Mouse (Mus musculus): ENCODE data around the gene Tcf20. TPM values are rescaled to one million over a fixed set of nuclear protein-coding genes. Genes with fewer than 3 reads are reported as not detected.

Gene Tcf20
- polyA plus RNA-seq, 1 experiment, result 38.4 TPM

DNA sequence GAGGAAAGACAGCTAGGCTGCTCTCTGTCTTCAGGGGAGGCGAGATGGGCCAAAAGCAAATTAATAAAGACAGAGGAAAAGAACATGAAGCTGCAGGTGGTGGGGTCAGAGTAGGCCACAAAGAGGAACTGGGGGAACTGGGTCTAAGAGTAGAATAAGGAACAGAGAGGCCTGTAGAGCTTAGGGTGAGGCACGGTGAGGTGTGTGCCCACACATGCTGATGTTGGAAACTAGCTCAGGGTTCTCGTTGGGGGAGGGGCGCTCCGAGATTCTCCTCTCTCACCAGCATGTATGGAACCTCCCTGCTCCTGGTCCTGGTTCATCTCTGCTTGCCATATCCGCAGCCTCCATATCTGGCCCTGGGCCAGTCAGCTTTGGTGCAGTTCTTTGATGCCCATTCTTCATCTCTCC lies 11.1 kb upstream of the Tcf20 start:
- Histone ChIP-seq H3K4me3 (ENCODE audit: insufficient read depth, low read length) (no peak overlapping the region), H3K4me1 (ENCODE audit: control insufficient read depth, insufficient read depth, low read length) (peaks cover 7% of the 10 kb centered on the region), H3K27ac (ENCODE audit: insufficient read depth, low read length) (no peak overlapping the region)
- TF ChIP-seq CTCF (IDR thresholded peaks at IDR 0.05; ENCODE audit: extremely low read depth, insufficient read depth, low read length), result no peak
- TF ChIP-seq POLR2A (IDR thresholded peaks at IDR 0.05; ENCODE audit: extremely low read depth, insufficient read depth, low read length), result no peak

DNA sequence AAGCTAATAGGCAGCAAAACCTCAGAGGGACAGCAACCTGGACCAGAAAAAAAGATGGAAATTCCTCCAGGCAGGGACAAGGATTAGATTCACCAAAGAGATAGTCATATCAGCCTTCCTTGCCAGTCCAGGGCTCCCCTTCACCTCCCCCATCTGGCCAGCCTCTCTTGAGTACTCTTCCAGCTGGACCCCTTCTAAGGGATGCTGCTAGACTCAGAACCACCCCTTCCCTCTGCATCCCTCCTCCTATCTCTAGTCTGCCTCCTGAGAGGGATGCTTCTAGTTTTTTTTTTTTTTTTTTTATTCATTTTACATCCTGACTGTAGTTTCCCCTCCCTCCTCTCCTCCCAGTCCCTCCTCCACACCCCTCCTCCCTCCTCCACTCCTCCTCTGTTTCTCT lies 8.8 kb upstream of the Tcf20 start:
- no peaks in the 10 kb centered on the region; the same call in 1 of the 2 replicates for H3K4me1 ChIP-seq (ENCODE audit: control insufficient read depth, insufficient read depth, low read length)
- H3K27ac ChIP-seq (ENCODE audit: insufficient read depth, low read length), result no peak overlapping the region
- no peak for TF ChIP-seq POLR2A (IDR thresholded peaks at IDR 0.05; ENCODE audit: extremely low read depth, insufficient read depth, low read length)
- H3K4me3 ChIP-seq (ENCODE audit: insufficient read depth, low read length), result no peak overlapping the region

DNA sequence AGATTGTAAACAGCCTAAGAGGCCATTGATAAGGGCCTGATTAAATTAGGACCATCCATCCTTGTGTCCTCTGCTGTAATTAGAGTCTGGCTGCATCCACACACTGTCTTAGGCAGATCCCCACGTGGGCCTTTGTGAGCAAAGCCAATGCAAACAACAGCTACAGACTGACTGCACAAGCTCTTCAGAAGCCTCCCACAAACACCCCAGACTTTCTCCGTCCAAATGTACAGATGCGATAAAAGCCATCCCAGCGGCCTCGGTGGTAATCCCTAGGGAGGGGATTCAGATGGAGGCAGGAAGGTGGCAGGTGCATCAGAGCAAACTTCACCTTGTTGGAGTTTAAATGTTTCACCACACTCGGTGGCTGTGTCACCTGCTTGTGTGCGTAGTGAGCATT lies 7.6 kb upstream of the Tcf20 start:
- Histone ChIP-seq H3K4me1 (ENCODE audit: control insufficient read depth, insufficient read depth, low read length) (no peaks in the 10 kb centered on the region; the same call in 1 of the 2 replicates), H3K27ac (ENCODE audit: insufficient read depth, low read length) (no peak overlapping the region), H3K4me3 (ENCODE audit: insufficient read depth, low read length) (no peak overlapping the region)
- no peak for TF ChIP-seq POLR2A (IDR thresholded peaks at IDR 0.05; ENCODE audit: extremely low read depth, insufficient read depth, low read length)
- no peak for TF ChIP-seq CTCF (IDR thresholded peaks at IDR 0.05; ENCODE audit: extremely low read depth, insufficient read depth, low read length)

DNA sequence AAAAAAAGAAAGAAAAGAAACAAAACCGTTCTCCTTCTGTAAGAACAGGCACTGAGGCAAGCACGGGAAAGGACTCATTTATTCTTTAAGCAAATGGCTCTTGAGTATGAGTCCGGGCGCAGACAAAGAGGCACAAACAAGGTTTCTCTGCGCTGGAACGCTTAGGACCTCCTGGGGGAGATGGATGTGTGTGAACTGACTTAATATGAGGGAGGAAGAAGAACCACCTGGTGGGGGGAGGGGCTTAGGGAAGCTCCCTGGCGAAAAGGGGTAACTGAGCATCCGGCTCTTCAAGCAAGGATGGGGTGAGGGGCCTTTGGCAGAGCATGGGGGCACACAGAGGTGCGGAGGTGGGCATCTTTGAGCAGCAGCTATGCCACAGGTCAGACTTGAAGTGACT lies 5.2 kb upstream of the Tcf20 start:
- Histone ChIP-seq H3K4me1 (ENCODE audit: control insufficient read depth, insufficient read depth, low read length) (no peaks in the 10 kb centered on the region; the same call in 1 of the 2 replicates), H3K27ac (ENCODE audit: insufficient read depth, low read length) (no peak overlapping the region), H3K4me3 (ENCODE audit: insufficient read depth, low read length) (no peak overlapping the region)
- TF ChIP-seq POLR2A (IDR thresholded peaks at IDR 0.05; ENCODE audit: extremely low read depth, insufficient read depth, low read length) (no peak), CTCF (IDR thresholded peaks at IDR 0.05; ENCODE audit: extremely low read depth, insufficient read depth, low read length) (no peak)

DNA sequence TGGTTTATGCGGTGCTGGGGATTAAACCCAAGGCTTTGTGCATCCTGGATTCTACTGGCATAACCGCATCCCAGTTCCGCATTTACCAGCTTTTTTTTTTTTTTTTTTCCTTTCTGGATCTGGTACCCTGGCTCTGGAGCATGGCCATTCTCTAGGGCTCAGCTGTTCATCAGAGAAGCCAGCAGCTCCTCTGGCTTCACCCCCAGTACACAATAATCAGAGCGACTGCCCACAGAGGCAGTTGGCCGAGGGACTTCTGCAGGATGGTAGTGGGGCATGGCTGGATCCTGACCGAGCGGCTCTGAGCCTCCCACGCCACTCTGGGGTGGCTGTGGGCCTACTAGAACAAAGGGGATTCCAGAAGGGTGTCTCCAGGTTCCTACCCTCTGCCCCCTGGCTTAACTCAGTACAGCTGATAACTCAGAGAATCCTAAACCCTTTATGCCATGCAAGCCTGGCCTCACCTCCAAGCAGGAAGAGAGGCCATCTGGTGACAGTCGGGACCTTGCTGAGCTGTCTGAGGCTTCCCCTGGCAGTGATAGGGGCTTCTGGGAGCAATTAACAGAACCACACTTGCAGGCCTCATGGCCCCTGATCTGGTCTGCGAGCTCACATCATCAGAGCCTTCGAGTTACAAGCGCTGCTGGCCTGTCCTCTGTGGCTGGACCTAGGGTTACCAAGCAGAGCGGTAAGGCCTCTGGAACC lies 4.6 kb upstream of the Tcf20 start:
- Histone ChIP-seq H3K27ac (ENCODE audit: insufficient read depth, low read length) (no peak overlapping the region), H3K4me3 (ENCODE audit: insufficient read depth, low read length) (no peak overlapping the region), H3K4me1 (ENCODE audit: control insufficient read depth, insufficient read depth, low read length) (no peaks in the 10 kb centered on the region; the same call in 1 of the 2 replicates)
- TF ChIP-seq POLR2A (IDR thresholded peaks at IDR 0.05; ENCODE audit: extremely low read depth, insufficient read depth, low read length) (no peak), CTCF (IDR thresholded peaks at IDR 0.05; ENCODE audit: extremely low read depth, insufficient read depth, low read length) (no peak)

DNA sequence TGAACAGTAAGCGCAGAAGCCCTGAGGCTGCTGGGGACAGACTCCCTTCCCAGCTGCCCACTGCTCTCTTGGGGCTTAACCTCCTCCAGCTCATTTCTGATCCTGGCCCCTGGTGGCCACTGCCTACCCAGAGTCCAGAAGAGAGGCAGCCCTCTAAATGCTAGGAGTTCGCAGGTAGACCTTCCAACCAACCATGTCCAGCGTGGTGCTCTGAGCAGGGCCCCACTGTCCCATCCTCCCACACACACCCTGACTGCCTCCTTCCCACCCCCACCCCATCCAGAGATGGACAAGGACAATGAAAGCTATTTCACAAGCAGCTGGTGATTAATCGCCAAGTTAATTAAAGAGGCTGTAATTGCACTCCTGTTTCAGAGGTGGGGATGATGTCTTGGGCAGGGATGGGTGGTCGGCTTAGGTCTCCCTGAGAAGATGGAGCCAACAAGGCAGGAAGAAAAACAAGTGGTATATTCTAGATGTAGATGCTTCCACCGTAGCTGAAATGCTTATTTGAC lies 1.6 kb upstream of the Tcf20 start:
- H3K4me3 ChIP-seq (ENCODE audit: insufficient read depth, low read length), result no peak overlapping the region
- no peak overlapping the region for H3K27ac ChIP-seq (ENCODE audit: insufficient read depth, low read length)
- no peaks in the 10 kb centered on the region; the same call in 1 of the 2 replicates for H3K4me1 ChIP-seq (ENCODE audit: control insufficient read depth, insufficient read depth, low read length)
- TF ChIP-seq CTCF (IDR thresholded peaks at IDR 0.05; ENCODE audit: extremely low read depth, insufficient read depth, low read length), result no peak
- TF ChIP-seq POLR2A (IDR thresholded peaks at IDR 0.05; ENCODE audit: extremely low read depth, insufficient read depth, low read length), result no peak

DNA sequence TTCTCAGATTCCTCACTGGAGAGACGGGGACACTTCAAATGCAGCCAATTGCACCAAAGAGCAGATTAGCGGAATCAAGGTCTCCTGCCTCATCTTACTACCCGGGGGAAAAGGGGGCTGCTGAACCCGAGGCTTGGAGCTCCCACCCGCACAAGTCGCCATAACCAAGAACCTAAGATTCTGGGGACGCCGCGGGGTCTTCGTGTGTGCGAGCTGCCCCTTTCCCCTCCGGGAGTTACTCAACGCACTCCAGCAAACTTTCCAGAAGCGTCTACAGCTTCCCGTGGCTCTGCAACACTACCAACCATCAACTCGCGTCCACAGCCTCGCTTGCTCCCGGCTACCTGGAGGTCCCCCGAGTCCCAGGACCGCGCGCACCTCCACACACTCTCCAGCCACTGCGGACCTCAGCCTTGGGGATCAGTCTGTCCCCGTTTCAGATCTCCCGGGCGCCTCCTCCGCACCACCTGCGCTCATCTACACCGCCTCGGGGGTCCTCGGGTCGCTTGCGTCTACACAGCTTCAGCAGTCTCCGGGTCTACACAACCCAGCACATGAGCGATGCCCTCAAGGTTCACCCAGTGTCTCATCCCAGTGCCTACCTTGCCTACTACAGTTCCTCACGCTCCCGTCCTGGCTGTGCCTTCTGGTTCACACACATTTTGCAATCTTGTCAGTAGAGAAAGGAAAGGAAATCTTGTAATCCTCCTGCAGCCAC lies 499 bp downstream of the Tcf20 start:
- TF ChIP-seq POLR2A (IDR thresholded peaks at IDR 0.05; ENCODE audit: extremely low read depth, insufficient read depth, low read length) (no peak), CTCF (IDR thresholded peaks at IDR 0.05; ENCODE audit: extremely low read depth, insufficient read depth, low read length) (no peak)
- H3K4me1 ChIP-seq (ENCODE audit: control insufficient read depth, insufficient read depth, low read length), result peaks cover 2% of the 10 kb centered on the region; the same call in 1 of the 2 replicates
- H3K27ac ChIP-seq (ENCODE audit: insufficient read depth, low read length), result no peak overlapping the region
- peak overlapping the region; percentile 81 for H3K4me3 ChIP-seq (ENCODE audit: insufficient read depth, low read length)

DNA sequence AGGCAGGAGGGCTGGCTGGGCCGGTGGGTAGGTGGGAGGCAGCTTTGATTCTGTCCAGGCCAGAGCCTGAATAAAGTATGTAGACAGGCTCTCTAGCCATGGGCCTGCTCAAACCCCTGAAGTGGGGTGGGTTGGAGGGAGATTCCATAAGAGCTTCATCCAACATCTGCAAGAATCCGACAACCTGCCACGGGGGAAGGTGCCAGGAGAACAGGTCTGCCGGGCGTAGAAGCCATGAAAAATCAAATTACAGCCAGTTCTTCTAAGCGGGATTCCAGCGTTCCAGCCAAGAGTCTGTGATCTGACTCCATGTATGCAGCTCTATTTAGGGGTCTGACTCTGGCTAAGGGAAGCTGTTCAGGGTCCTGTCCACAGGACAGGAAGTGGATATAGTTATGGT lies 3.1 kb downstream of the Tcf20 start:
- peaks cover 3% of the 10 kb centered on the region; the same call in 1 of the 2 replicates for H3K4me1 ChIP-seq (ENCODE audit: control insufficient read depth, insufficient read depth, low read length)
- H3K4me3 ChIP-seq (ENCODE audit: insufficient read depth, low read length), result no peak overlapping the region
- no peak for TF ChIP-seq POLR2A (IDR thresholded peaks at IDR 0.05; ENCODE audit: extremely low read depth, insufficient read depth, low read length)
- TF ChIP-seq CTCF (IDR thresholded peaks at IDR 0.05; ENCODE audit: extremely low read depth, insufficient read depth, low read length), result no peak
- H3K27ac ChIP-seq (ENCODE audit: insufficient read depth, low read length), result no peak overlapping the region

DNA sequence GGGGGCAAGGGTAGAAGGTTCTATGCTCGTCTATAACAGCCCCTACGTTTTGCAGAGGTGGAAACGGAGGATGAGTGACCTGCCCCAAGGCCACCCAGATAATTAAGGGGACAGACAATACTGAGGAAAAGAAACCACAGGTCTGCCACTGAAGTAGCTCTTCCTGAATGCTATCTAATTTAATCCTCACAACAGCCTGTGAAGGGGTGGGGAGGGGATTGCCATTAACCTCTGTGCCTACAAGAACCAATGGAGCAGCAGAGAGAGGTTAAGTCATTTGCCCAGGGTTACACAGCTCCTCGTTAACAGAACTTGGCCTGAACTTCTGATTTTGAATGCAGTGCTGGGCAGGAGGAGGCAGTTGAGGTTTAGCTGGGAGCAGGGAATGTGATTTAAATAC lies 3.6 kb downstream of the Tcf20 start:
- H3K4me1 ChIP-seq (ENCODE audit: control insufficient read depth, insufficient read depth, low read length), result peaks cover 3% of the 10 kb centered on the region; the same call in 1 of the 2 replicates
- H3K27ac ChIP-seq (ENCODE audit: insufficient read depth, low read length), result no peak overlapping the region
- TF ChIP-seq POLR2A (IDR thresholded peaks at IDR 0.05; ENCODE audit: extremely low read depth, insufficient read depth, low read length) (no peak), CTCF (IDR thresholded peaks at IDR 0.05; ENCODE audit: extremely low read depth, insufficient read depth, low read length) (no peak)
- H3K4me3 ChIP-seq (ENCODE audit: insufficient read depth, low read length), result no peak overlapping the region
